In genomic region chr4:150014378-150015091, GRCm38 (mm10) we compare ENCODE assay signal across 27 mouse cellular contexts. TPM values are rescaled to one million over a fixed set of nuclear protein-coding genes. Genes with fewer than 3 reads are reported as not detected.
A peak's percentile ranks its signal among the peaks of the same experiment; 100 is the strongest.
DNase-seq lines count a peak whose midpoint lies in the region; ATAC-seq and TF ChIP-seq lines count a peak whose summit lies in the region.
"Had no signal": no experiment of that assay in that cellular context is flagged by ENCODE, and none has a peak within 500 bp of the region (broad histone marks: within the 10 kb centered on the region; RNA-seq: fewer than 3 reads in every experiment).

No protein-coding gene starts in this region.

- no peak overlapping the region for H3K9ac ChIP-seq in liver, adult 2 months (ENCODE audit: low read depth, low read length)
- no peak overlapping the region for H3K9ac ChIP-seq in liver, embryonic 11.5 days (ENCODE audit: low read depth, low read length)
- H3K9ac ChIP-seq in intestine, embryonic 15.5 days = no peak overlapping the region
- H3K9ac ChIP-seq: embryonic facial prominence, embryonic 13.5 days; forebrain, embryonic 12.5 days; forebrain, embryonic 15.5 days; heart, embryonic 12.5 days; heart, embryonic 15.5 days; hindbrain, embryonic 14.5 days had no signal

- no peaks in the 10 kb centered on the region for H3K27me3 ChIP-seq in liver, adult 2 months (ENCODE audit: control insufficient read depth, insufficient read depth, low read length)
- no peaks in the 10 kb centered on the region for H3K27me3 ChIP-seq in liver, embryonic 11.5 days (replicated peaks; ENCODE audit: control insufficient read depth, insufficient read depth, low read length)
- no peaks in the 10 kb centered on the region for H3K27me3 ChIP-seq in intestine, embryonic 15.5 days (replicated peaks)
- H3K27me3 ChIP-seq: embryonic facial prominence, embryonic 13.5 days; heart, embryonic 12.5 days; heart, embryonic 15.5 days had no signal

- TF ChIP-seq POLR2A in liver, adult 2 months (IDR thresholded peaks at IDR 0.05; ENCODE audit: extremely low read depth, insufficient read depth, low read length) = no peak

- H3K9me3 ChIP-seq in liver, embryonic 11.5 days (ENCODE audit: control insufficient read depth, low read length) = no peaks in the 10 kb centered on the region
- H3K9me3 ChIP-seq in intestine, embryonic 15.5 days = no peaks in the 10 kb centered on the region
- H3K9me3 ChIP-seq: embryonic facial prominence, embryonic 10.5 days; embryonic facial prominence, embryonic 13.5 days; forebrain, embryonic 12.5 days; forebrain, embryonic 15.5 days; heart, embryonic 12.5 days; heart, embryonic 15.5 days had no signal

- ATAC-seq in liver, embryonic 11.5 days (replicated peaks; ENCODE audit: low FRiP score) = no peak
- peak; percentile 63 for ATAC-seq in intestine, embryonic 15.5 days
- ATAC-seq: activated CD4-positive, CD25-positive, alpha-beta regulatory T cell, adult 4 months; CD4-positive, CD25-positive, alpha-beta regulatory T cell, adult 4 months; forebrain, embryonic 15.5 days; hindbrain, postnatal 0 days; inflammation-experienced regulatory T-cells, adult 6 months had no signal

- H3K4me2 ChIP-seq in liver, embryonic 11.5 days = no peak overlapping the region
- no peak overlapping the region for H3K4me2 ChIP-seq in intestine, embryonic 15.5 days (replicated peaks)
- H3K4me2 ChIP-seq: embryonic facial prominence, embryonic 13.5 days; forebrain, embryonic 12.5 days; forebrain, embryonic 15.5 days; heart, embryonic 12.5 days; heart, embryonic 15.5 days; hindbrain, embryonic 14.5 days had no signal

- no peak overlapping the region for H3K27ac ChIP-seq in liver, adult 2 months (replicated peaks; ENCODE audit: insufficient read depth, low read depth, low read length)
- H3K27ac ChIP-seq in liver, embryonic 11.5 days (ENCODE audit: low read depth, low read length) = no peak overlapping the region
- H3K27ac ChIP-seq in intestine, embryonic 15.5 days = no peak overlapping the region
- H3K27ac ChIP-seq in macrophage = peak overlapping the region; percentile 73
- H3K27ac ChIP-seq: embryonic facial prominence, embryonic 10.5 days; embryonic facial prominence, embryonic 13.5 days; forebrain, embryonic 12.5 days; forebrain, embryonic 15.5 days; heart, embryonic 15.5 days; hindbrain, embryonic 14.5 days; hindbrain, postnatal 0 days had no signal

- 56% methylated on average over 4 of the region's 4 CpGs for WGBS in liver, adult 2 months
- WGBS in liver, embryonic 11.5 days = 83% methylated on average over 4 of the region's 4 CpGs
- WGBS in intestine, embryonic 15.5 days = 70% methylated on average over 4 of the region's 4 CpGs
- WGBS in macrophage (ENCODE audit: missing documents) = 92% methylated on average over 4 of the region's 4 CpGs

- DNase-seq in liver, adult 2 months (ENCODE audit: extremely low read depth, low read depth, low spot score) = peak; percentile 73
- DNase-seq in liver, embryonic 11.5 days (ENCODE audit: low spot score) = no peak
- no peak for DNase-seq in right cerebral cortex, postnatal 36 days (ENCODE audit: low spot score in 2 of 2)
- no peak for DNase-seq in MN1 (ENCODE audit: low spot score)
- DNase-seq: adrenal gland, postnatal 10 days; cerebellum, adult 11 months; cerebellum, adult 2 months; cerebellum, postnatal 36 days; embryo, embryonic 11 days; gastrocnemius, postnatal 10 days; heart, adult 18-20 months; heart, postnatal 10 days; heart, postnatal 4 days had no signal

- no peak overlapping the region for H3K4me3 ChIP-seq in liver, adult 2 months (ENCODE audit: insufficient read depth, low read depth, low read length)
- H3K4me3 ChIP-seq in liver, embryonic 11.5 days (ENCODE audit: low read depth, low read length) = no peak overlapping the region
- H3K4me3 ChIP-seq in intestine, embryonic 15.5 days (replicated peaks) = no peak overlapping the region
- no peak overlapping the region for H3K4me3 ChIP-seq in macrophage (ENCODE audit: inconsistent target)
- H3K4me3 ChIP-seq: embryonic facial prominence, embryonic 10.5 days; embryonic facial prominence, embryonic 13.5 days; erythroblast, embryonic 14.5 days; forebrain, embryonic 12.5 days; forebrain, embryonic 15.5 days; heart, embryonic 12.5 days; heart, embryonic 15.5 days had no signal

- H3K79me2 ChIP-seq in liver, adult 2 months (ENCODE audit: control insufficient read depth, insufficient read depth, low read length) = no peaks in the 10 kb centered on the region
- no peaks in the 10 kb centered on the region for H3K79me2 ChIP-seq in macrophage (ENCODE audit: inconsistent target)

- H3K36me3 ChIP-seq in liver, adult 2 months (ENCODE audit: control insufficient read depth, insufficient read depth, low read length) = no peaks in the 10 kb centered on the region
- H3K36me3 ChIP-seq in liver, embryonic 11.5 days (ENCODE audit: control insufficient read depth, insufficient read depth, low read length) = no peaks in the 10 kb centered on the region
- H3K36me3 ChIP-seq in intestine, embryonic 15.5 days = no peaks in the 10 kb centered on the region
- no peaks in the 10 kb centered on the region for H3K36me3 ChIP-seq in macrophage (ENCODE audit: inconsistent target)
- H3K36me3 ChIP-seq: embryonic facial prominence, embryonic 10.5 days; embryonic facial prominence, embryonic 13.5 days; forebrain, embryonic 12.5 days; forebrain, embryonic 15.5 days; heart, embryonic 12.5 days; heart, embryonic 15.5 days had no signal

- H3K4me1 ChIP-seq in liver, adult 2 months (ENCODE audit: control insufficient read depth, insufficient read depth, low read length) = peaks cover 24% of the 10 kb centered on the region
- peaks cover 14% of the 10 kb centered on the region for H3K4me1 ChIP-seq in liver, embryonic 11.5 days (replicated peaks; ENCODE audit: control insufficient read depth, insufficient read depth, low read length)
- peaks cover 9% of the 10 kb centered on the region for H3K4me1 ChIP-seq in intestine, embryonic 15.5 days (replicated peaks)
- H3K4me1 ChIP-seq: forebrain, embryonic 12.5 days; forebrain, embryonic 15.5 days had no signal

- no peak for TF ChIP-seq CTCF in liver, adult 2 months (IDR thresholded peaks at IDR 0.05; ENCODE audit: low read depth, low read length)

RNA-seq across cellular contexts. Expression of gene H6pd, which starts 5.7 kb away (rescaled TPM):
- total RNA-seq in liver, adult 2 months (2014; rRNA removed) = 121 and 187 TPM in 2 replicates
- polyA plus RNA-seq in liver, adult 2 months (2012; rRNA removed) = 183 and 205 TPM in 2 replicates
- polyA plus RNA-seq in liver, embryonic 11.5 days (2014; fragmentation: Nextera tagmentation; extraction: Ambion mirVana) = 9.4 and 9.8 TPM in 2 replicates
- polyA plus RNA-seq in intestine, embryonic 15.5 days (2015; fragmentation: Nextera tagmentation; extraction: Ambion mirVana) = 22.2 and 24.0 TPM in 2 replicates
- total RNA-seq in macrophage (2018; cell fraction: chromatin; rRNA removed) = 10 to 100 TPM in 10 of 26 experiments, 1 to 10 TPM in 16; 1.4 to 23.8 (median 6.3) TPM
- 10 to 100 TPM; 11.4 to 32.2 (median 18.9) TPM for total RNA-seq in macrophage (2018; cell fraction: cytosol; rRNA removed)
- 10 to 100 TPM in 25 of 26 experiments, 1 to 10 TPM in 1; 7.6 to 43.4 (median 25.0) TPM for total RNA-seq in macrophage (2018; cell fraction: nucleus; rRNA removed)
- polyA plus RNA-seq in macrophage (2018) = 19.3 to 30.3 TPM (median 22.0 TPM) in 3 replicates

RNA-seq across cellular contexts. Expression of gene Spsb1, which starts 59.7 kb away (rescaled TPM):
- total RNA-seq in liver, adult 2 months (2014; rRNA removed) = 0.54 and 0.92 TPM in 2 replicates
- polyA plus RNA-seq in liver, adult 2 months (2012; rRNA removed) = 0.91 and 1.3 TPM in 2 replicates
- polyA plus RNA-seq in liver, embryonic 11.5 days (2014; fragmentation: Nextera tagmentation; extraction: Ambion mirVana) = 2.9 and 3.1 TPM in 2 replicates
- 17.0 and 18.2 TPM in 2 replicates for polyA plus RNA-seq in intestine, embryonic 15.5 days (2015; fragmentation: Nextera tagmentation; extraction: Ambion mirVana)
- 100 to 1,000 TPM in 1 of 26 experiments, 10 to 100 TPM in 2, 1 to 10 TPM in 12, under 1 TPM in 9, not detected in 2; 0.40 to 117 (median 1.9) TPM for total RNA-seq in macrophage (2018; cell fraction: chromatin; rRNA removed)
- 10 to 100 TPM in 1 of 26 experiments, 1 to 10 TPM in 1, under 1 TPM in 24; 0.14 to 13.2 (median 0.43) TPM for total RNA-seq in macrophage (2018; cell fraction: cytosol; rRNA removed)
- total RNA-seq in macrophage (2018; cell fraction: nucleus; rRNA removed) = 10 to 100 TPM in 2 of 26 experiments, 1 to 10 TPM in 8, under 1 TPM in 11, not detected in 5; 0.17 to 64.0 (median 0.77) TPM
- 0.23 to 1.8 TPM (median 1.5 TPM) in 3 replicates for polyA plus RNA-seq in macrophage (2018)
- polyA plus RNA-seq: erythroblast, embryonic 14.5 days had no signal
